Mouse (Mus musculus) cerebellum, adult (tissue): Measurements from ENCODE around the gene Asic2.

Experiments used
- ATAC-seq: cut with Nextera tagmentation; 2 replicates; pipeline ENCODE4 v1.9.2; 2017; ENCODE audit warnings: mild to moderate bottlenecking, moderate library complexity, mixed read lengths; ENCODE audit not compliant: insufficient number of reproducible peaks, low FRiP score, low TSS enrichment

Gene Asic2

GRCm38 (mm10) chr11:80851859-80852258, 1116.4 kb downstream of the Asic2 start:
- no peak for ATAC-seq

DNA sequence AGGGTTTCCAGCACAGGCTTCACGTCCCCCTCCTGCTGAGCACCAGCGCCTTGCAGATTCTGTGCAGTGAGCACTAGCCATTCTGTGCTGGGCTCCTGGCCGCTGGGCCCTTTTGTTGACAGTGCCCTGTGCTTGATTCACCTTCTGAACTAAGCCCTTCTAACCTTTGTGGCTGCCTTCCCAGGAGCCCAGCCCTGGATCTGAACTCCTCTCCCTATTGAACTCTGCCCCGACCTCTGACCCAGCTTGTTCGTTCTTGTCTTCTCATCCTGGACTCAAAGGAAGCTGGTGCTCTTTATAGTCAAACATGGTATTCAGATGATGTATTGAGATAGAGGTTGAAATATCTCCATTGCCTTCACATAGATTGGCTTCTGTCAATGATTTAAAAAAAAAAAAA, 1120.1 kb downstream of the Asic2 start:
- ATAC-seq, result no peak

GRCm38 (mm10) chr11:80846115-80846514, 1122.1 kb downstream of the Asic2 start:
- ATAC-seq, result no peak

DNA sequence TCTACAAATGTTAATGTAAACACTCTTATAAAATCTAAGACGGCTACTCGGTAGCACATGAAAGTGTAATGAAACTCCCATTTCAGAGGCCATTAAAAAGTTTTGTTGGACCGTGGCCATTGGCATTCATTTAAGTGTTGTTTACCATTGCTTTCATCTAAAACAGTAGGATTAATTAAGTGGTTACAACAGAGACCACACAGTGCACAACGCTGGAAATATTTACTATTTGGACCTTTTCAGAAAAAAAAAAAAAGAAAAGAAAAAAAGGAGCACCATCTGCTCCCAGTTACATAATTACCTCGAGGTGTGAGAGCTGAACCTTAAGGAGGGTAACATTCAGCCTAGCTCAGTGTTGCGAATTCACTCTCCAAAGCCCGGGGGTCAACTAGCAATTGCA, 1122.8 kb downstream of the Asic2 start:
- no peak for ATAC-seq

DNA sequence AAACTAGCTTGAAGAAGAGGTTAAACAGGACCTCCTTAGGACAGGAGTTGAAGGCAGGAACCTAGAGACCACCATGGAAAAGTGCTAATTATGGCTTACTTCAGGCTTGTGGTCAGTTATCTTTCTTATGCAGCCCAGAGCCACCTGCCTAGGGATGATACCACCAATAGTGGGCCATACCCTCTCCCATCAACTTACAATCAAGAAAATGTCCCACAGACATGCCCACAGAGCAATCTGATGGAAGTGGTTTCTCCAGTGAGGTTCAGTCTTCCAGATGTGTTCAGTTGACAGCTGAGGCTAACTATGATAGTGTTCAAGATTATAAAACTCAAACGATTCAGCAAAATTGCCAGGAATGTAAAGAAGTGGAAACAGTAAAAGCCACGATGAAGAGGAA, 1124.8 kb downstream of the Asic2 start:
- ATAC-seq, result no peak

DNA sequence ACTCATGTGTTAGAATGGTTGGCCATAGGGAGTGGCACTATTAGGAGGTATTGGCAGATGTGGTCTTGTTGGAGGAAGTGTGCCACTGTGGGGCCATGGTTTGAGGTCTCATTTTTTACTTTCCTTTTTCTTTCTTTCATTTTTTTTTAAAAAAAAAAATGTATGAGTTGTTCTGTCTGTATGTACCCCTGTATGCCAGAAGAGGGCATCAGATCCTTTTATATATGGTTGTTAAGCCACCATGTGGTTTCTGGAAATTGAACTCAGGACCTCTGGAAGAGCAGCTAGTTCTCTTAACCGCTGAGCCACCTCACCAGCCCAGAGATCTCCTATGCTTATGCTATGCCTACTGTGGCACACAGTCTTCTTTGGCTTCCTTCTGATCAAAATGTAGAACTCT, 1129.5 kb downstream of the Asic2 start:
- ATAC-seq, result no peak

DNA sequence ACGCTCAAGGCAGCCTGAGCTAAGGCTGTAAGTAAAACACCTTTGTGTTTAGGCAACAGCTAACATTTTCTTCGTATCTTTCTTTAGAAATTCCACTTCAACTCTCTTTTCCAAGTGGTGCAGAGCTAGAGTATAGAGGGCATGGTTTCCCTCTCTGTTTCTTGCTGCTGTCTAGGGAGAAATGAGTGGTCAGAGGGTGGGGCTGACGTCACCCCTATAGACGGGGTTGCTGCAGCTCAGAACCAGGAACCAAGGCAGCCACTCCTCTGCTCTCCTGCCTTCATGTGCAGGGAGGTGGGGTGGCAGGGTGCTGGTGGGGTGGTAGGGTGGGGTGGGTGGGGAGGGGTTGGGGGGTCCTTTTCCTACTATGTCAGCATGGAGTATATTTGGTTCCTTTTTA, 1132.4 kb downstream of the Asic2 start:
- ATAC-seq, result no peak

GRCm38 (mm10) chr11:80835395-80835794, 1132.9 kb downstream of the Asic2 start:
- ATAC-seq, result no peak
